Mouse (Mus musculus): ENCODE results near the gene 0610030E20Rik.

0610030E20Rik gene

DNA sequence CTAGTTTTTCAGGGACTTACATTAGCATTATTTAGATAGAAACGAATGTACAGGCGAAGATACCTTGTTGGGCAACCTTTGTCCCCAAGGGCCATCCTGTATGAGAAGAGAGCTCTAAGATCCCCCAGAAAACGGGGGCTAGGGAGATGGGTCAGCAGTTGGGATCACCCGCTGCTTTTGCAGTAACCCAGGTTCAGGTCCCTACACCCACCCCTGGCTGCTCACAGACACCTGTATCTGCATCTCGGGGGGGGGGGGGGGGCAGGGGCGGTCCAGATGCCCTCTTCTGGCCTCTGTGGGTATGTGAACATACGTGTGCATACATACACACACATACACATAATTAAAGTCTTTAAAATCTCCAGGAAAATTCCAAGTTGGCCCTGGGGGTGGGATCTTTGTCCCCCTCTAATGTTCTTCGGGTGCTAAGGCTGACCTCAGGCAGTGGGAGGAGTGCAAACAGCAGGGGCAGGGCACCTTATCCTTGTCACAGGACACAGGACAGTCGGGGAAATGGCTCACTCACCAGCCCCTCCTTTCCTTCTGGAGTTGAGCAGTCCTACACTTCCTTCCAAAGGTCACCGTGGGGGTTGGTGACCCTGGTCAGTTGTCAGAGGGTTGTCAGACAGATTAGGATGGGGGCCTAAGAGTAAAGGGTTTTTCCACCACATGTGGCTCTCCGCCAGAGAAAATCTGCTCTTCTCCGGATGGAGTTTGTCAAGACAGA lies 43.8 kb downstream of the 0610030E20Rik start:
- no peak for DNase-seq (ENCODE audit: low read depth, low spot score)

GRCm38 (mm10) chr6:72392341-72392740 lies 45.2 kb downstream of the 0610030E20Rik start:
- no peak for DNase-seq (ENCODE audit: low read depth, low spot score)

- DNase-seq (ENCODE audit: low read depth, low spot score), result no peak
These were observed 49.7 kb downstream of the 0610030E20Rik start for GRCm38 (mm10) chr6:72396837-72397251.

DNA sequence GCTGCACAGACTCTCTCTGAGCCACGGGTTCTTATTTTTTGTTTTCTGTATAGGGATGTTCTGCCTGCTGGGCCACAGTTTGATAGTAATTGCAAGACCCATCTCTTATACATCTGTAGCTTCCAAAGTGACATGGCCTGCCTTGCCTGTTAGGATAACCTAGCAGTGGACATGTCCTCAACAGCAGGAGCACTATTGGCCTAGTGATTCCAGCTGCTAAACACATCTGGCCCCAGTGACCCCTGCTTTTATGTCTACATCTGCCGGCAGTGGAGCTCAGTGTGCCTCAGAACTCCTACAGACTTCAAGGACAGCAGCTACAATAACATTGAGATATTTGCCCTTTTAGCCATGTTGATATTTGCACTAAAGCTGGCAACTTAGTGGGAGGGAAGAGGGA lies 52.9 kb downstream of the 0610030E20Rik start:
- DNase-seq (ENCODE audit: low read depth, low spot score), result no peak

GRCm38 (mm10) chr6:72401875-72402274 lies 54.8 kb downstream of the 0610030E20Rik start:
- DNase-seq (ENCODE audit: low read depth, low spot score), result no peak
